Mouse (Mus musculus) midbrain, embryonic 16.5 days (tissue): ENCODE data around the gene Gm42742. TPM values are rescaled to one million over a fixed set of nuclear protein-coding genes. Genes with fewer than 3 reads are reported as not detected.
A peak's percentile ranks its signal among the peaks of the same experiment; 100 is the strongest.

ENCODE experiments used
- ATAC-seq: fragments of 200-750 bp; cut with Nextera tagmentation; 2 replicates; pipeline ENCODE4 v1.8.0; 2017; ENCODE audit warnings: moderate TSS enrichment
- H3K27ac ChIP-seq: fragments of 300-500 bp; sonication (generic); 2 replicates; pipeline ENCODE4 v1.5.1; 2014; ENCODE audit warnings: mild to moderate bottlenecking, low read length, mixed read lengths
- H3K27me3 ChIP-seq: fragments of 300-500 bp; sonication (generic); 2 replicates; pipeline ENCODE4 v1.6.1; 2014; ENCODE audit warnings: low read depth, low read length, mixed read lengths; ENCODE audit not compliant: control insufficient read depth, insufficient read depth
- H3K36me3 ChIP-seq: fragments of 300-500 bp; sonication (generic); 2 replicates; pipeline ENCODE4 v1.6.1; 2014; ENCODE audit warnings: mild to moderate bottlenecking, low read length, moderate library complexity, mixed read lengths; ENCODE audit not compliant: control insufficient read depth, insufficient read depth
- H3K4me1 ChIP-seq: fragments of 300-500 bp; sonication (generic); 2 replicates; pipeline ENCODE4 v1.6.1; 2014; ENCODE audit warnings: mild to moderate bottlenecking, low read length, mixed read lengths; ENCODE audit not compliant: control insufficient read depth, insufficient read depth
- H3K4me2 ChIP-seq: fragments of 300-500 bp; sonication (generic); 2 replicates; pipeline ENCODE4 v1.6.1; 2014; ENCODE audit warnings: mild to moderate bottlenecking, low read length, mixed read lengths
- H3K4me3 ChIP-seq: fragments of 300-500 bp; sonication (generic); 2 replicates; pipeline ENCODE4 v1.5.1; 2014; ENCODE audit warnings: low read depth, mild to moderate bottlenecking, low read length, moderate library complexity, mixed read lengths
- H3K9ac ChIP-seq: fragments of 300-500 bp; sonication (generic); 2 replicates; pipeline ENCODE4 v1.6.1; 2014; ENCODE audit warnings: low read depth, low read length, mixed read lengths
- H3K9me3 ChIP-seq: fragments of 300-500 bp; sonication (generic); replicated peaks from 2 replicates; pipeline ENCODE4 v1.6.1; 2014; ENCODE audit warnings: mild to moderate bottlenecking, low read length, mixed read lengths; ENCODE audit not compliant: control insufficient read depth, poor library complexity, severe bottlenecking
- WGBS: fragments of 180-500 bp; shearing (Covaris S2); extraction: QIAGEN DNeasy Blood & Tissue Kit; methylation state at CpG from one replicate; pipeline ENCODE4 v1.1.7; 2014; 5-methylcytosine and 5-hydroxymethylcytosine counted together
- polyA plus RNA-seq: library from polyadenylated mRNA; unstranded; fragments of >200 nt; fragmentation: Nextera tagmentation; extraction: Ambion mirVana; gene quantifications from 2 replicates; pipeline ENCODE4 v1.2.1, GENCODE M21; 2015

Gene Gm42742
- polyA plus RNA-seq, 1 experiment from 2014 or later = 61.5 TPM

GRCm38 (mm10) chr7:127016971-127017949 is 3.6 kb downstream of the Gm42742 start, which contains the start of gene Pagr1a:
Gene Pagr1a, minus strand, starts transcription at chr7:127017352.
- peak within 1 kb of the TSS; percentile 81 for H3K9ac ChIP-seq
- H3K4me1 ChIP-seq = peaks cover 55% of the 10 kb centered on the region
- no peaks in the 10 kb centered on the region for H3K27me3 ChIP-seq
- 3% methylated on average over 39 of the region's 39 CpGs for WGBS
- H3K9me3 ChIP-seq = no peaks in the 10 kb centered on the region
- H3K4me3 ChIP-seq = peak within 1 kb of the TSS; percentile 58
- peak within 1 kb of the TSS; percentile 94 for H3K27ac ChIP-seq
- H3K4me2 ChIP-seq = peak within 1 kb of the TSS; percentile 80
- H3K36me3 ChIP-seq = peaks cover 6% of the 10 kb centered on the region
- peak; percentile 82 for ATAC-seq

- peaks cover 51% of the 10 kb centered on the region for H3K4me1 ChIP-seq
- H3K9me3 ChIP-seq = no peaks in the 10 kb centered on the region
- H3K27ac ChIP-seq = peak overlapping the region; percentile 94
- H3K4me3 ChIP-seq = peak overlapping the region; percentile 58
- H3K4me2 ChIP-seq = peak overlapping the region; percentile 80
- peak; percentile 33 for ATAC-seq
- no peaks in the 10 kb centered on the region for H3K27me3 ChIP-seq
- WGBS = 0% methylated on average over 22 of the region's 22 CpGs
- peaks cover 6% of the 10 kb centered on the region for H3K36me3 ChIP-seq
- H3K9ac ChIP-seq = peak overlapping the region; percentile 81
Observed at GRCm38 (mm10) chr7:127016486-127016938, 4.4 kb downstream of the Gm42742 start.

- H3K4me1 ChIP-seq = peaks cover 48% of the 10 kb centered on the region
- peak within 1 kb of the TSS; percentile 80 for H3K4me2 ChIP-seq
- peak within 1 kb of the TSS; percentile 81 for H3K9ac ChIP-seq
- H3K27me3 ChIP-seq = no peaks in the 10 kb centered on the region
- H3K9me3 ChIP-seq = no peaks in the 10 kb centered on the region
- H3K27ac ChIP-seq = peak within 1 kb of the TSS; percentile 94
- peaks cover 6% of the 10 kb centered on the region for H3K36me3 ChIP-seq
- ATAC-seq = no peak
- peak within 1 kb of the TSS; percentile 58 for H3K4me3 ChIP-seq
Observed at GRCm38 (mm10) chr7:127016481-127016485, 4.6 kb downstream of the Gm42742 start, which contains the start of gene Pagr1b. Gene Pagr1b, minus strand, starts transcription at chr7:127016484.

- H3K4me3 ChIP-seq = peak overlapping the region; percentile 58
- peak overlapping the region; percentile 80 for H3K4me2 ChIP-seq
- peaks cover 6% of the 10 kb centered on the region for H3K36me3 ChIP-seq
- no peaks in the 10 kb centered on the region for H3K9me3 ChIP-seq
- under 1% methylated on average over 10 of the region's 10 CpGs for WGBS
- H3K27me3 ChIP-seq = no peaks in the 10 kb centered on the region
- peaks cover 47% of the 10 kb centered on the region for H3K4me1 ChIP-seq
- H3K27ac ChIP-seq = peak overlapping the region; percentile 94
- H3K9ac ChIP-seq = peak overlapping the region; percentile 81
- peak; percentile 19 for ATAC-seq
Observed at GRCm38 (mm10) chr7:127016081-127016480, 4.8 kb downstream of the Gm42742 start.

GRCm38 (mm10) chr7:127014993-127015392 is 5.9 kb downstream of the Gm42742 start:
- H3K9ac ChIP-seq = no peak overlapping the region
- no peak overlapping the region for H3K27ac ChIP-seq
- no peak overlapping the region for H3K4me3 ChIP-seq
- H3K4me2 ChIP-seq = no peak overlapping the region
- 96% methylated on average over 12 of the region's 12 CpGs for WGBS
- H3K27me3 ChIP-seq = no peaks in the 10 kb centered on the region
- H3K4me1 ChIP-seq = peaks cover 40% of the 10 kb centered on the region
- ATAC-seq = no peak
- H3K36me3 ChIP-seq = peaks cover 6% of the 10 kb centered on the region
- H3K9me3 ChIP-seq = no peaks in the 10 kb centered on the region

GRCm38 (mm10) chr7:127014320-127014719 is 6.6 kb downstream of the Gm42742 start, which contains the start of gene Mvp:
Gene Mvp, minus strand, starts transcription at chr7:127014621.
- Histone ChIP-seq H3K4me1 (peaks cover 34% of the 10 kb centered on the region), H3K27ac (no peak within 1 kb of the TSS)
- no peak for ATAC-seq

GRCm38 (mm10) chr7:127013385-127013784 is 7.5 kb downstream of the Gm42742 start:
- Histone ChIP-seq H3K9me3 (no peaks in the 10 kb centered on the region), H3K4me3 (no peak overlapping the region), H3K9ac (no peak overlapping the region), H3K27ac (no peak overlapping the region), H3K4me2 (no peak overlapping the region), H3K36me3 (peaks cover 6% of the 10 kb centered on the region), H3K4me1 (peaks cover 25% of the 10 kb centered on the region), H3K27me3 (no peaks in the 10 kb centered on the region)
- 96% methylated on average over 6 of the region's 6 CpGs for WGBS
- no peak for ATAC-seq

More at GRCm38 (mm10) chr7:127014320-127014719, 6.6 kb downstream of the Gm42742 start, which contains the start of gene Mvp:
- no peaks in the 10 kb centered on the region for H3K9me3 ChIP-seq
- 78% methylated on average over 11 of the region's 11 CpGs for WGBS
- H3K4me2 ChIP-seq = peak within 1 kb of the TSS; percentile 80; the same call in 1 of the 2 replicates
- H3K27me3 ChIP-seq = no peaks in the 10 kb centered on the region
- H3K4me3 ChIP-seq = peak within 1 kb of the TSS; percentile 5; the same call in 1 of the 2 replicates
- H3K9ac ChIP-seq = peak within 1 kb of the TSS; percentile 81; the same call in 1 of the 2 replicates
- peaks cover 6% of the 10 kb centered on the region for H3K36me3 ChIP-seq

- H3K4me3 ChIP-seq = no peak overlapping the region
- 96% methylated on average over 10 of the region's 10 CpGs for WGBS
- H3K4me1 ChIP-seq = peaks cover 19% of the 10 kb centered on the region
- no peak overlapping the region for H3K27ac ChIP-seq
- no peaks in the 10 kb centered on the region for H3K9me3 ChIP-seq
- no peak for ATAC-seq
- no peak overlapping the region for H3K4me2 ChIP-seq
- H3K9ac ChIP-seq = no peak overlapping the region
- H3K27me3 ChIP-seq = no peaks in the 10 kb centered on the region
- peaks cover 6% of the 10 kb centered on the region for H3K36me3 ChIP-seq
Observed at GRCm38 (mm10) chr7:127012845-127013244, 8.1 kb downstream of the Gm42742 start.

- H3K36me3 ChIP-seq = peaks cover 6% of the 10 kb centered on the region
- no peak overlapping the region for H3K4me2 ChIP-seq
- no peak overlapping the region for H3K9ac ChIP-seq
- ATAC-seq = no peak
- WGBS = 88% methylated on average over 6 of the region's 6 CpGs
- no peaks in the 10 kb centered on the region for H3K9me3 ChIP-seq
- H3K27me3 ChIP-seq = no peaks in the 10 kb centered on the region
- H3K27ac ChIP-seq = no peak overlapping the region
- H3K4me1 ChIP-seq = peaks cover 15% of the 10 kb centered on the region
- H3K4me3 ChIP-seq = no peak overlapping the region
Observed at GRCm38 (mm10) chr7:127012374-127012773, 8.5 kb downstream of the Gm42742 start.
